ENCODE assay signal across 13 mouse cellular contexts in the genomic region with DNA sequence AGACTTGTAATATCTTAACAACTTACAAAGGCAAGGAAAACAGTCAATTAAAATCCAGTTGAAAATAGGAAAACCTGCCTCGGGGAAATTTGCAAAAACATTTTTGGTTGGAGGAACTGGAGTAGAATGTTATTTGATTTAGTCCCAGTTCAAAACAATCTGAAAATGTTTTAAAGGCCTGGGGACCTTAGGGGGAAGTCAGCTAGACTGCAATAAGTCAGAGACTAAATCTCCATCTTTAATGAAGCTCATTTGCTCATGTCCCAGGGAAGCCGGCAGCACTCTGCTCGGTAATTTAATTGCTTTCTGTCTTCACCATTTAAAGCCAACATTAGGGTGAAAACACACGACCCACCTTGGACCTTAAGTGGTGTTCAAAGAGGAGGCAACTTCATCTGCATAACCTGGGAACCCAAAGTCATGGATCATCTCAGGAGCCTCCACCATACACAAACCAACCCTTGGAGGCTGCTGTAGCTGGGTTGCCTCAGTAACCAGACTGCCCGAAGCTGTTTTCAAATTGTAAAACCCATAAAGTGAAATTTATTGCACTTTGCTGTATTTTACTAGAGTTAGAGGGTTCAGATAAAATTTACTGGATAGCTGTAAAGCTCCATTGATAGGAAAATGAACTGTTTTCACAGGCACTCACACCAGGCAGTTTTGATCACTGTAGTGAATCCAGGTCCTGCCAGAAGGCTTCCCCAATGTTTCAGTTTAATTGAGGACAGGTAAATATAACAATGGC.
"Had no signal": no experiment of that assay in that cellular context is flagged by ENCODE, and none has a peak within 500 bp of the region (broad histone marks: within the 10 kb centered on the region; RNA-seq: fewer than 3 reads in every experiment).

No protein-coding gene starts in this region.

- H3K27ac ChIP-seq: intestine, embryonic 15.5 days; liver, embryonic 15.5 days; midbrain, embryonic 13.5 days; stomach, postnatal 0 days had no signal

- DNase-seq: kidney, adult 8-10 months; kidney, postnatal 36 days; layer of hippocampus, adult 9-11 months; layer of hippocampus, postnatal 36 days; lung, adult 2 months; lung, postnatal 36 days; thymus, postnatal 4 days had no signal

- H3K4me3 ChIP-seq: intestine, embryonic 15.5 days; liver, embryonic 15.5 days; midbrain, embryonic 13.5 days had no signal

- H3K4me2 ChIP-seq: intestine, embryonic 15.5 days; liver, embryonic 11.5 days; liver, embryonic 15.5 days; midbrain, embryonic 13.5 days had no signal

- H3K9me3 ChIP-seq: intestine, embryonic 15.5 days; liver, embryonic 15.5 days; midbrain, embryonic 13.5 days had no signal

- H3K9ac ChIP-seq: intestine, embryonic 15.5 days; liver, embryonic 15.5 days; midbrain, embryonic 13.5 days had no signal

- ATAC-seq: intestine, embryonic 15.5 days; lung, postnatal 0 days; midbrain, embryonic 13.5 days had no signal

- H3K4me1 ChIP-seq: intestine, embryonic 15.5 days; liver, embryonic 15.5 days; midbrain, embryonic 13.5 days had no signal

- H3K27me3 ChIP-seq: intestine, embryonic 15.5 days; liver, embryonic 15.5 days; midbrain, embryonic 13.5 days had no signal

- H3K36me3 ChIP-seq: intestine, embryonic 15.5 days; liver, embryonic 15.5 days; midbrain, embryonic 13.5 days had no signal
